Mouse (Mus musculus) hematopoietic multipotent progenitor cell, adult 10-12 weeks (in vitro differentiated cells): ENCODE data around the gene Insyn1. TPM values are rescaled to one million over a fixed set of nuclear protein-coding genes. Genes with fewer than 3 reads are reported as not detected.

ENCODE experiments used
- polyA plus RNA-seq: library from polyadenylated mRNA; stranded (reverse); fragments of >175 nt; gene quantifications from 2 replicates; pipeline ENCODE4 v1.2.3, GENCODE M21; 2012; ENCODE audit warnings: low replicate concordance

Gene Insyn1
- 0.64 and 2.0 TPM in 2 replicates for polyA plus RNA-seq

GRCm38 (mm10) chr9:58487851-58488801 lies at the start of gene Insyn1:
Insyn1 (plus strand) TSS chr9:58488603.

Other genes starting within 250 kb of the Insyn1 start
- 65.5 and 425 TPM in 2 replicates for gene Pml, start 238.8 kb upstream of the Insyn1 start, polyA plus RNA-seq
- 26.3 and 45.1 TPM in 2 replicates for gene Stoml1, start 235.4 kb upstream of the Insyn1 start, polyA plus RNA-seq
- 0.21 and 0.51 TPM in 2 replicates for gene Loxl1, start 175.4 kb upstream of the Insyn1 start, polyA plus RNA-seq
- gene Tbc1d21, start 118.1 kb upstream of the Insyn1 start, polyA plus RNA-seq, result not detected in 2 replicates
- gene Cd276, start 66.8 kb downstream of the Insyn1 start, polyA plus RNA-seq, result 0.25 and 2.9 TPM in 2 replicates
- 284 and 337 TPM in 2 replicates for gene Nptn, start 93.6 kb downstream of the Insyn1 start, polyA plus RNA-seq